Comparison of ENCODE assay signal across 31 mouse cellular contexts in the genomic region with DNA sequence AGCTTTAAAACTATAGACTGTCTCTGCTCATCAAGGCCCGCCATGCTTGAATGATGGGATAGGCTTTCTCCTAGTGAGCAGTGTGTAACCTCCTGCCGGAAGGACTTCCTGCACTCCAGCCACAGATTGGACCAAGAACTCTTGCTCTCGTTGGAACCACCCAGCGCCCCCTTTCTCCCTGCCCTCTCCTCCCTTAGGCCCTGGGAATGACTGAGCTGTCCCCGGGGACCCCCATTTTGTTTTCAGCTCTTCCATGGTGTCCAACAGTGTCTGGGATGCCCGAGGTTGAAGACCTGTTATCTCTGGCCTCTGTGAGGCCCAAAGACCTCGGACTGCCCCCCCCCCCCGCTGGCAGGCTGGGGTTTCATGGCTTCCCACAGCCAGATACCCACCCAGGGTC. TPM values are rescaled to one million over a fixed set of nuclear protein-coding genes. Genes with fewer than 3 reads are reported as not detected.
"Had no signal": no experiment of that assay in that cellular context is flagged by ENCODE, and none has a peak within 500 bp of the region (broad histone marks: within the 10 kb centered on the region; RNA-seq: fewer than 3 reads in every experiment).

No protein-coding gene starts in this region.

- H3K9ac ChIP-seq: limb, embryonic 12.5 days; limb, embryonic 13.5 days; limb, embryonic 15.5 days; liver, embryonic 12.5 days; liver, embryonic 13.5 days; liver, embryonic 14.5 days; liver, embryonic 15.5 days; liver, postnatal 0 days; lung, embryonic 14.5 days; lung, embryonic 15.5 days; midbrain, embryonic 12.5 days; midbrain, embryonic 13.5 days; midbrain, embryonic 15.5 days; neural tube, embryonic 12.5 days had no signal

- H3K4me1 ChIP-seq: limb, embryonic 10.5 days; limb, embryonic 12.5 days; limb, embryonic 13.5 days; limb, embryonic 15.5 days; liver, embryonic 12.5 days; liver, embryonic 13.5 days; liver, embryonic 15.5 days; lung, embryonic 15.5 days; megakaryocyte, embryonic 14.5 days; midbrain, embryonic 12.5 days; midbrain, embryonic 13.5 days; midbrain, embryonic 15.5 days; neural tube, embryonic 12.5 days had no signal

- H3K36me3 ChIP-seq: limb, embryonic 10.5 days; limb, embryonic 12.5 days; limb, embryonic 13.5 days; limb, embryonic 15.5 days; liver, embryonic 12.5 days; liver, embryonic 13.5 days; liver, embryonic 15.5 days; lung, embryonic 15.5 days; midbrain, embryonic 10.5 days; midbrain, embryonic 12.5 days; midbrain, embryonic 13.5 days; midbrain, embryonic 15.5 days; neural tube, embryonic 12.5 days had no signal

- H3K4me2 ChIP-seq: limb, embryonic 12.5 days; limb, embryonic 13.5 days; limb, embryonic 15.5 days; liver, embryonic 11.5 days; liver, embryonic 12.5 days; liver, embryonic 13.5 days; liver, embryonic 15.5 days; lung, embryonic 14.5 days; lung, embryonic 15.5 days; midbrain, embryonic 11.5 days; midbrain, embryonic 12.5 days; midbrain, embryonic 13.5 days; midbrain, embryonic 15.5 days; neural tube, embryonic 12.5 days had no signal

- H3K9me3 ChIP-seq: limb, embryonic 10.5 days; limb, embryonic 12.5 days; limb, embryonic 13.5 days; limb, embryonic 15.5 days; liver, embryonic 12.5 days; liver, embryonic 13.5 days; liver, embryonic 15.5 days; lung, embryonic 15.5 days; midbrain, embryonic 10.5 days; midbrain, embryonic 12.5 days; midbrain, embryonic 13.5 days; midbrain, embryonic 15.5 days; neural tube, embryonic 12.5 days had no signal

- H3K4me3 ChIP-seq: limb, embryonic 10.5 days; limb, embryonic 12.5 days; limb, embryonic 13.5 days; limb, embryonic 15.5 days; liver, embryonic 12.5 days; liver, embryonic 13.5 days; liver, embryonic 15.5 days; lung, embryonic 15.5 days; megakaryocyte, embryonic 14.5 days; midbrain, embryonic 10.5 days; midbrain, embryonic 12.5 days; midbrain, embryonic 13.5 days; midbrain, embryonic 15.5 days; myocyte; neural tube, embryonic 12.5 days had no signal

- H3K27me3 ChIP-seq: limb, embryonic 13.5 days; limb, embryonic 15.5 days; liver, embryonic 13.5 days; liver, embryonic 15.5 days; lung, embryonic 15.5 days; midbrain, embryonic 13.5 days; midbrain, embryonic 15.5 days; neural tube, embryonic 12.5 days had no signal

- ATAC-seq: liver, embryonic 12.5 days; liver, postnatal 0 days; lung, postnatal 0 days; midbrain, embryonic 13.5 days; midbrain, embryonic 15.5 days; midbrain, embryonic 16.5 days had no signal

- H3K27ac ChIP-seq: limb, embryonic 10.5 days; limb, embryonic 12.5 days; limb, embryonic 13.5 days; limb, embryonic 15.5 days; liver, embryonic 12.5 days; liver, embryonic 13.5 days; liver, embryonic 14.5 days; liver, embryonic 15.5 days; lung, embryonic 15.5 days; macrophage; midbrain, embryonic 10.5 days; midbrain, embryonic 12.5 days; midbrain, embryonic 13.5 days; midbrain, embryonic 15.5 days; neural tube, embryonic 12.5 days had no signal

- DNase-seq: left cerebral cortex, postnatal 4 days; liver; liver, embryonic 13.5 days; liver, postnatal 0 days; lung, adult 18-20 months; lung, adult 2 months; lung, embryonic 14.5 days; lung, postnatal 10 days; lung, postnatal 14 days; lung, postnatal 36 days; midbrain, embryonic 14.5 days had no signal

RNA-seq across cellular contexts. Expression of a gene that starts 26.6 kb away (rescaled TPM):
- polyA plus RNA-seq: macrophage; midbrain, embryonic 14.5 days had no signal
